Mouse (Mus musculus) small intestine, adult 2 months (tissue): Measurements from ENCODE around the gene Clec2d.

Experiments
- CTCF ChIP-seq: fragments of 200-500 bp; IDR thresholded peaks from 2 replicates; pipeline ENCODE4 v1.5.1; 2012; ENCODE audit warnings: low read depth, mild to moderate bottlenecking, control low read depth, inconsistent platforms, low read length, moderate library complexity, mixed read lengths; ENCODE audit not compliant: insufficient replicate concordance, insufficient read length; ENCODE audit errors: extremely low read depth
- POLR2A ChIP-seq: fragments of 200-500 bp; IDR thresholded peaks from 2 replicates; pipeline ENCODE4 v1.6.1; 2012; ENCODE audit warnings: low read depth, mild to moderate bottlenecking, control low read depth, inconsistent platforms, low read length, moderate library complexity

DNA sequence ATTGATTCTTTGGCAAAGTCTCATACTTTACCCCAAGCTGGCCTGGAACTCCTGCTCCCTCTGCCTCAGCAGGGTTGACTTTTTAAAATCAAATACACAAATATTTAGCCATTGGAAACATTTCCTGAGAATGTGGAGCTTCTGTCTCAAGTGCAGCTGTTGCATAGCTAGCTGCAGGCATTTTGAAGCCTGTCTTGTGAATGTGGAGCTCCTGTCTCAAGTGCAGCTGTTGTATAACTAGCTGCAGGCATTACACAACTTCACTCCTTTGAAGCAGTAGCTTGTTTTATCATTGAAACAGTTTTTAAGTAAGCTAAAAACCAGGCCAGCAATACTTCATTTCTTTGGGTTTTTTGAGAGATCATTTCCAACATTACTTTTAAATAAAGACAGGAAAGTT is 1.3 kb downstream of the Clec2d start:
- TF ChIP-seq CTCF (no peak), POLR2A (no peak)
